Mouse (Mus musculus) B cell, adult 2 months (primary cell): Measurements from ENCODE around the gene Nfkbid.
"Not testable (repeated sequence)": the region's sequence is repeated elsewhere in the genome, so short reads cannot be mapped to it uniquely, and the experiment has no call there.

ENCODE experiments used
- DNase-seq, 2 experiments: peaks; one replicate each; pipeline ENCODE4 v3.0.0; 2022

The Nfkbid gene

DNA sequence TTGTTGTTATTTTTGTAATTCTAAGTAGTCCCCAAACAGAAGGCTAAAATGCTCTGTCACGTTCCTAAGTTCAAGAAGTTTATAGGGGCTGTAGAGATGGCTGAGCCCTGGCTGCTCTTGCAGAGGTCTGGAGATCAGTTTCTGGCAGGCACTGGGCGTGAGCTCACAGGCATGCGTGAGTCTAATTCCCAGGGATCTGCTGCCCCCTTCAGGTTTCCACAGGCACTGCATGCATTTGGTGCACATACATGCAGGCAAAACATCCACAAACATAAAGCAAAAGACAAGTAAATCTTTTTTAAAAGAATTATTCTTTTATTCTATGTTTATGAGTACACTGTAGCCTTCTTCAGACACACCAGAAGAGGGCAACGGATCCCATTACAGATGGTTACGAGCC is 50.9 kb downstream of the Nfkbid start:
- peak; percentile 63 to 66 for DNase-seq

DNA sequence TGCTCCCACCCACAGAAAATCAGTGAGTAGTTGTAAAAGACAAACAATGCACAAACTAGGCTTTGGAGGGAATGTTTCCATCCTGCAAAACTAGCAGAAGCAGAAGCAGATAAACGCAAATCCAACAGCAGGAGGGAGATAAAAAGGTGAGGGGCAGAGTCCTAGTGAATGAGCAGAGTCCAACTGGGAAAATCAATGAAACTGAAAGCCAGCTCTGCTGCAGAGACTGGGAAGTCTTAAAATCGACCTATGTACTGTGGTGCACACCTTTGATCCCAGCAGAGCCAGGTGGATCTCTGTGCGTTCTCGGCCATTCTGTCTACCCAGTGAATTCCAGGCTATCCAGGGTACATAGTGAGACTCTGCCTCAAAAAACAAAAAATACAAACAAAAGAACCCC is 53.5 kb downstream of the Nfkbid start:
- no peak for DNase-seq

DNA sequence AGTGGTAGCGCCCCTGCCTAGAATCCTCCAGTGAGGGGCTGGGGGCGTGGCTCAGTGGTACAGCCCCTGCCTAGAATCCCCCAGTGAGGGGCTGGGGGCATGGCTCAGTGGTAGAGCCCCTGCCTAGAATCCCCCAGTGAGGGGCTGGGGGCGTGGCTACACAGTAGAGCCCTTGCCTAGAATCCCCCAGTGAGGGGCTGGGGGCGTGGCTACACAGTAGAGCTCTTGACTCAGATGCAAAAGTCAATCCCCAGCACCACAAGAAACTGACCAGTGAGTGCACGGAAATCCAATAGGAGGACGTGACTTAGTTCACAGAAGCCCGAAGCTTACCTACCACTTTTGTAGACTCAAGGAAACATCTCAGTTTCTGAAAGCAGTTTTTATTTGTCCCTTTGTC is 54.6 kb downstream of the Nfkbid start:
- DNase-seq = not testable (repeated sequence)

DNA sequence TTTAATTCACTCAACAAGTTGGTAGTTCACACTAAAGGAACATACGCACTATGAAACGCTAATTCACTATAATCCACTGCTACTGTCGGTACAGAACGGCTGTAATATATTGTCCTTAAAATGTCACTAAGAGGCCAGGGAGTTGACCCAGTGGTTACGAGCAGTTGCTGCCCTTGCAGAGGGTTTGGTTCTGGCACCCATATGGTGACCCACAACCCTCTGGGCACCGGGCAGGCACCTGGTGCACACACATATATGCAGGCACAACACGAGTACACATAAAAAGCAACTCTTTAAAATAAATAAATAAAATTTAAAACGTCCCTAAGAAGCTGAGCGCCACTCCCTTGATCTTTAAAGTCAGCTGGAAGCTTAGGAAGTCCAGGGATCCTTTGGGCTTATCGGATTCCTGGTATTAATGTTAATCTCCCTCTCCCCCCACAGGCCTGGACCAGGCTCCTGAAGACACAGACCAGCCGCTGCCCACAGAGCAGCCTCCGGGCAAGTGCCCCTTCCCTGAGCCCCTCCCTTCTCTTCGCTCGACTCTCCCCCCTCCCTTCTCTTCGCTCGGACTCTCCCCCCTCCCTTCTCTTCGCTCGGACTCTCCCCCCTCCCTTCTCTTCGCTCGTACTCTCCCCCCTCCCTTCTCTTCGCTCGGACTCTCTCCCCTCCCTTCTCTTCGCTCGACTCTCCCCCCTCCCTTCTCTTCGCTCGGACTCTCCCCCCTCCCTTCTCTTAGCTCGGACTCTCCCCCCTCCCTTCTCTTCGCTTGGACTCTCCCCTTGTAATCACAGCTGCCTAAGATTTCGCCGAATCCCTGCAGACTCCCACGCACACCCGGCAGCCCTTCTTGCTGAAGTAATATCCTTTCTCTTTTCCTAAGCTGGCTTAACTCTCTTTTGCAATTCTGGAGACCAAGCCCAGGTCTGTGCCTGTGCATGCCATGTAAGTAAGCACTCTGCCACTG is 56.2 kb downstream of the Nfkbid start:
- DNase-seq = no peak
